Mouse (Mus musculus) ES-Bruce4 (cell line): ENCODE measurements at regions not wholly inside any gene's neighbourhood (a gene's known extent, or its start where the extent isn't known, plus 50 kb on each side); places are given as distances from the start of the nearest gene placed in this dataset.

Experiments used
- CTCF ChIP-seq: IDR thresholded peaks from one replicate; pipeline ENCODE4 v1.8.1; 2011; ENCODE audit warnings: low read depth, low read length
- EP300 ChIP-seq: IDR thresholded peaks from 2 replicates; pipeline ENCODE4 v1.6.1; 2011; ENCODE audit warnings: low read depth, low read length; ENCODE audit not compliant: insufficient read depth
- POLR2A ChIP-seq: IDR thresholded peaks from one replicate; pipeline ENCODE4 v1.8.1; 2011; ENCODE audit warnings: low read length; ENCODE audit not compliant: insufficient read depth

GRCm38 (mm10) chr9:41473506-41473905 lies 312.0 kb upstream of the Ubash3b start:
- TF ChIP-seq CTCF = no peak
- TF ChIP-seq POLR2A = no peak
- TF ChIP-seq EP300 = no peak
